Mouse (Mus musculus) Patski (cell line): ENCODE measurements around the gene Krtap5-5. TPM values are rescaled to one million over a fixed set of nuclear protein-coding genes. Genes with fewer than 3 reads are reported as not detected.
"Not testable (repeated sequence)": the region's sequence is repeated elsewhere in the genome, so short reads cannot be mapped to it uniquely, and the experiment has no call there.

Source experiments
- ATAC-seq: fragments of 100-300 bp; one replicate; pipeline ENCODE4 v1.8.0; 2021
- CTCF ChIA-PET: fragments of 350-600 bp; sonication (Branson Sonifier 250); formaldehyde crosslinking; loops from one replicate; lab custom pipeline; 2022; ENCODE audit warnings: inconsistent platforms; lab: Charles Lee
- POLR2A ChIA-PET: fragments of 350-600 bp; sonication (Branson Sonifier 250); formaldehyde crosslinking; loops from one replicate; lab custom pipeline; 2022; ENCODE audit warnings: antibody characterized with exemption, inconsistent platforms; lab: Charles Lee
- DNase-seq: peaks from one replicate; pipeline ENCODE4 v3.0.0-alpha.2; 2011; ENCODE audit warnings: low read depth, low spot score
- H3K27me3 ChIP-seq: fragments of 371-371 bp; one replicate; pipeline ENCODE4 v1.5.1; 2021
- CTCF ChIP-seq: fragments of 100-300 bp; IDR thresholded peaks from one replicate; pipeline ENCODE4 v1.5.1; 2021
- in situ Hi-C: fragments of 300-500 bp; cut with MboI; formaldehyde crosslinking; loops from 3 replicates; pipeline ENCODE4 v1.11.1; 2018; ENCODE audit warnings: low pct_unique_long_range_greater_than_20kb, mixed read lengths
- polyA plus RNA-seq: library from polyadenylated mRNA; unstranded; gene quantifications from one replicate; pipeline ENCODE4 v1.2.3, GENCODE M21; 2021

Gene Krtap5-5
- polyA plus RNA-seq, 1 experiment from 2014 or later = not detected

GRCm38 (mm10) chr7:142211559-142211958, 18.2 kb downstream of the Krtap5-5 start, which contains the start of gene Gm7579:
Gene Gm7579, plus strand, starts transcription at chr7:142211859.
- no peak for TF ChIP-seq CTCF
- in situ Hi-C loops = no loop called here

GRCm38 (mm10) chr7:142206891-142207290, 22.9 kb downstream of the Krtap5-5 start:
- DNase-seq, CTCF ChIA-PET, in situ Hi-C loops, H3K27me3 ChIP-seq, ATAC-seq, POLR2A ChIA-PET: not testable (repeated sequence)

More at GRCm38 (mm10) chr7:142211559-142211958, 18.2 kb downstream of the Krtap5-5 start, which contains the start of gene Gm7579:
- DNase-seq = no peak
- CTCF ChIA-PET = no interaction called here
- no peaks in the 10 kb centered on the region for H3K27me3 ChIP-seq
- POLR2A ChIA-PET = interaction anchor here (0.5 kb wide), 1 partner anchor 60 kb away, joined by 3 read pairs; no protein-coding TSS in a partner anchor
- ATAC-seq = no peak

- H3K27me3 ChIP-seq = no peaks in the 10 kb centered on the region
- ATAC-seq (no peak), DNase-seq (no peak)
- ChIA-PET CTCF (no interaction called here), POLR2A (interaction anchor here (0.6 kb wide), 1 partner anchor 62 kb away, joined by 3 read pairs; no protein-coding TSS in a partner anchor)
- in situ Hi-C loops = no loop called here
- TF ChIP-seq CTCF = no peak
These were observed 24.3 kb downstream of the Krtap5-5 start for GRCm38 (mm10) chr7:142205488-142205887.

- POLR2A ChIA-PET = no interaction called here
- in situ Hi-C loops = no loop called here
- CTCF ChIA-PET = no interaction called here
- no peak for ATAC-seq
- TF ChIP-seq CTCF = no peak
- H3K27me3 ChIP-seq = no peaks in the 10 kb centered on the region
- no peak for DNase-seq
These were observed 28.7 kb downstream of the Krtap5-5 start, which contains the start of gene Krtap5-3 for GRCm38 (mm10) chr7:142201064-142201463. Gene Krtap5-3, plus strand, starts transcription at chr7:142201364.

- CTCF ChIA-PET = no interaction called here
- in situ Hi-C loops = loop anchor here (10.0 kb wide), 1 partner anchor 1264 kb away; no protein-coding TSS in a partner anchor
- no peak for TF ChIP-seq CTCF
- DNase-seq (no peak), ATAC-seq (peak; percentile 8)
- H3K27me3 ChIP-seq = peaks cover 4% of the 10 kb centered on the region
- POLR2A ChIA-PET = no interaction called here
These were observed 31.0 kb downstream of the Krtap5-5 start for GRCm38 (mm10) chr7:142198748-142199147.

GRCm38 (mm10) chr7:142190289-142190688, 39.5 kb downstream of the Krtap5-5 start, which contains the start of gene Gm10153:
Gene Gm10153, minus strand, starts transcription at chr7:142190389.
- TF ChIP-seq CTCF = no peak
- no peak for DNase-seq

GRCm38 (mm10) chr7:142188156-142188555, 41.6 kb downstream of the Krtap5-5 start:
- no peak for ATAC-seq
- peaks cover 11% of the 10 kb centered on the region for H3K27me3 ChIP-seq
- no peak for TF ChIP-seq CTCF
- DNase-seq = no peak
- in situ Hi-C loops = no loop called here
- CTCF ChIA-PET = no interaction called here
- POLR2A ChIA-PET = no interaction called here

More at GRCm38 (mm10) chr7:142190289-142190688, 39.5 kb downstream of the Krtap5-5 start, which contains the start of gene Gm10153:
- ChIA-PET POLR2A (no interaction called here), CTCF (no interaction called here)
- in situ Hi-C loops = loop anchor here (10.0 kb wide), 1 partner anchor 1255 kb away; no protein-coding TSS in a partner anchor
- no peak for ATAC-seq
- peaks cover 9% of the 10 kb centered on the region for H3K27me3 ChIP-seq

GRCm38 (mm10) chr7:142181021-142181420, 48.8 kb downstream of the Krtap5-5 start:
- H3K27me3 ChIP-seq = peaks cover 25% of the 10 kb centered on the region
- ChIA-PET POLR2A (no interaction called here), CTCF (no interaction called here)
- no peak for DNase-seq
- no peak for ATAC-seq
- in situ Hi-C loops = no loop called here
- TF ChIP-seq CTCF = no peak

Other genes with a start within 250 kb of the Krtap5-5 start
- gene Mob2, start 168.9 kb downstream of the Krtap5-5 start, polyA plus RNA-seq = 35.2 TPM
- gene Dusp8, start 134.1 kb downstream of the Krtap5-5 start, polyA plus RNA-seq = 15.2 TPM
- gene Gm45618, start 109.2 kb downstream of the Krtap5-5 start, polyA plus RNA-seq = not detected
- gene Gm39115, start 93.9 kb downstream of the Krtap5-5 start, polyA plus RNA-seq = not detected
- gene Gm45337, start 85.4 kb downstream of the Krtap5-5 start, polyA plus RNA-seq = not detected
- not detected for gene Gm29735, start 72.9 kb downstream of the Krtap5-5 start, polyA plus RNA-seq
- gene Gm4553, start 64.2 kb downstream of the Krtap5-5 start, polyA plus RNA-seq = not detected
- gene Krtap5-2, start 54.0 kb downstream of the Krtap5-5 start, polyA plus RNA-seq = not detected
- not detected for gene Gm10153, start 39.6 kb downstream of the Krtap5-5 start, polyA plus RNA-seq
- not detected for gene Krtap5-3, start 28.6 kb downstream of the Krtap5-5 start, polyA plus RNA-seq
- not detected for gene Gm7579, start 18.1 kb downstream of the Krtap5-5 start, polyA plus RNA-seq
- gene Gm40460, start 11.1 kb upstream of the Krtap5-5 start, polyA plus RNA-seq = not detected
- not detected for gene Gm2431, start 28.4 kb upstream of the Krtap5-5 start, polyA plus RNA-seq
- gene Gm4559, start 44.4 kb upstream of the Krtap5-5 start, polyA plus RNA-seq = not detected
- gene Krtap5-1, start 67.1 kb upstream of the Krtap5-5 start, polyA plus RNA-seq = not detected
- not detected for gene Krtap5-4, start 73.6 kb upstream of the Krtap5-5 start, polyA plus RNA-seq
- gene Ifitm10, start 143.8 kb upstream of the Krtap5-5 start, polyA plus RNA-seq = 325 TPM
- 1,155 TPM for gene Gm49369, start 152.7 kb upstream of the Krtap5-5 start, polyA plus RNA-seq
- gene Ctsd, start 158.1 kb upstream of the Krtap5-5 start, polyA plus RNA-seq = 3,389 TPM
- gene Syt8, start 204.9 kb upstream of the Krtap5-5 start, polyA plus RNA-seq = 11.5 TPM
- gene Tnni2, start 211.8 kb upstream of the Krtap5-5 start, polyA plus RNA-seq = 1.5 TPM
- 15.5 TPM for gene Lsp1, start 230.8 kb upstream of the Krtap5-5 start, polyA plus RNA-seq